Mouse (Mus musculus) layer of hippocampus, adult 8-10 months (tissue): ENCODE measurements at regions not wholly inside any gene's neighbourhood (a gene's known extent, or its start where the extent isn't known, plus 50 kb on each side); places are given as distances from the start of the nearest gene placed in this dataset.

Experiments
- DNase-seq, 2 experiments: peaks; one replicate each; pipeline ENCODE4 v3.0.0; 2022; ENCODE audit warnings: low spot score in 2 of 2

DNA sequence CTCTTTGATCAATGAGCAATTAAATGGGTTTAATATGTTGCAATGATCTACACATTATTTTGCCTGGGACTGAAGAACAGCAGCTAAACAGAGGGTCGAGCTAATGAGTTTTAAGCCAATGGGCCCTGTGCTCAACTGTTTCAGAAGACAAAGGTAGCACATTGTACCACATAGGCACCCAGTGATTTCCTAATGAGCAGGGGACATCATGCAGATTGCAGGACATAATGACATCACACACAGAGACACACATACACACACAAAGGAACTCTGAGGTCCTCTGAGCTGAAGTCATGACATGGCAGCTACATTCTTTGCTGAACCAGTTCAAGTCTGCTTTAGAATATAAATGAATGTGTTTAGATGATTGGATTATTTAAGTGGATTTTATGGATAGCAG lies 71.9 kb downstream of the Zfp330 start:
- DNase-seq: no peak

DNA sequence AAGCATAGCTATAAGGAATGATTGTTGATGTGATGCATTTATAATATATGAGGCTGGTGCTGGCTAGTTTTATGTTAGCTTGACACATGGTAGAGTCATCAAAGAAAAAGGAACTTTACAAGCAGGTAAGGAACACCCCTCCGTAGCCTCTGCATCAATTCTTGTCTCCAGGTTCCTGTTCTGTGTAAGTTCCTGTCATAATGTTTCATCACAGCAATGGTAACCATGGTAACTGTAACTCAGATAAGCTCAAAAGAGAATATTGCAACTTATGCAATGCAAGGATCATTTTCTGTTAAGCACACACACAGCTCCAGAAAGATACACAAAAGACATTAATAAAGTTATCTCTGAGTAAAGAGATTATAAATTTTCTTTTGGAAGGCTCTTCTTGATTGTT lies 73.5 kb downstream of the Zfp330 start:
- DNase-seq: no peak

DNA sequence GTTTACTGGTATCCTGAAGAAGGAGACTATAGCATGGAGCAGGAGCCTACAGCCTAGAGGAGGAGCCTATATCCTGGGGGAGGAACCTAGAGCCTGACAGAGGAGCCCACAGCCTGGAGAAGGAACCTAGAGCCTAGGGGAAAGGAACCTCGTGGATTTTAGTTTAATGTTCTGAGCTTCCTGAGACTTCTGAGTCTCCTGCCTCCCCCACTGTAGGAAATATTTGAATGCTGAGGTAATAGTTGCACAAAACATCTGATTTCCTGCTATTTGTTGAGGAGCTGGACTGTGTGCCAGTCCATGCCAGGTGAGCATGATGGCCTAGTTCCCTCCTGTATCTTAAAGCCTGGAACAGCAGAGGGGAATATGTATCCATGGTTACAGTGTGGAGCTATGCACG lies 74.7 kb downstream of the Zfp330 start:
- DNase-seq: no peak

DNA sequence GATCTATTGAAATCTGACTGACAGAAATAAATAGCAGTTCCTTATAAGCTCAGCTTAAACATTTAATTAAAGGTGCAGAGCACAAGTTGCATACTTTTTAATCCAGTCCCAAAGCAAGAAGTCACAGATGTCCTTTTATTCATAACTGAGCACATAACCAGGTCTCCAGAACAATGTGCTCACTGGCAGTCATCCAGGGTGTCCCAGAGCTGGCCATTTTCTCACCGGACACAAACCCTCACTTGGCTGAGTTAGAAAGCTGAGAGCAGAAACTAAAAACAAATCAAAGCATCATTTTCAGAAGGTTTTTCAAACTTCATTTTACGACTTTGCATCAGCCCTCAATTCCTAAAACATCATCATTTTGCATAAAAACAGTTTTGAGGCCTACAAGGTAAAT lies 75.9 kb downstream of the Zfp330 start:
- DNase-seq: no peak

DNA sequence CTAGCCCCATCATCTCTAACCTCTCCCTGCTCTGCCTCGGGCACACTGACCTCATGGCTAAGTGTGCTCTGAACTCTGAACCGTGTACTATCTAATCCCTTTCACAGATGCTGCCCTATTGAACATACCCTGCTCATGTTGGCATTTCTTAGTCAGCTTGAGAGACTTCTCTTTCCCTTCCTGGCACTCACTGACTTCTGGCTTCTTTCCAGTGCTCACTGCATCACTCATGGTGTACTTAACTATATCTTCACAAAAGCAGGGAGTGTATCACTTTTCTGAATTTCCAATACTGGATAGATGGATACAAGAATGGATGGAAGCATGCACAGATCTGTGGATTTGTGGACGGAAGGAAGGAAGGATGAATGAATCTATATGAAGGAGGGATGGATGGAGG lies 80.9 kb downstream of the Zfp330 start:
- DNase-seq: no peak

DNA sequence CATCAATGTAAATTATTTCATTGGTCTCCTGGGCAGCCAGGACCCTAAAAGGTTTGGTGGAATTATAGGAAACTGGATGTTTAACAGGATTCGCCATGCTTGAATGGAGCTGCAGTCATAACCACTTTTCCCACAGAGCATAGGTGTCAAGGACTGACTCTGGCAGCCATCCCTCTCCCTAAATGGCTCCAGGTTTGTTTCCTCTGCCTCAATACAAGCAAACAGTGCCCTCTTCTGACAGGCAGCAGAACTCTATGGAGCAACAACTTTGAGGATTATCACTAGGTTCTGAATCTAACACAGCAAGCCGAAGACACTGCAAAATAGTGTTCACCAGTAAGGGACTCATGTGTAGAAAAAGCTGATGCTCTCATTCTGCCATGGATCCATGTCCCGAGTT lies 84.6 kb downstream of the Zfp330 start:
- DNase-seq: peak in 1 of 2 experiments; percentile 25

DNA sequence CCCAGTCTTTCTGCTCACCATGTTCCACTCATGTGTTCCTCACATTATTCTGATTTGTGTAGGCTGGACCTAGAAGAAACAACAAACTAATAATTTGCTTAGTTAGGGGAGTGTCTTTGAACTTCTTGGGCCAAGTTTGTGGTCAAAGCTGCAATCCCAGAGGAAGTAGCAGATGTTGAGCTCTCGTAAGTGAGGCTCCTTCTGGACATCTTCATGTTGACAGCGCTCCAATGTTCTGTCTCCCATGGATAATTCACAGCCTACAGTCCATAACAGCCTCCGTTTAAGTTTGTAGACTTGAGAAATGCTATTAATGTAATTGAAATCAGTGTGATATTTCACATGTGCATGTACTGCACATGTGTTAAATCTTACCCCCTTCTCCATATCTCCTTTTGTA lies 88.0 kb downstream of the Zfp330 start:
- no peak for DNase-seq

DNA sequence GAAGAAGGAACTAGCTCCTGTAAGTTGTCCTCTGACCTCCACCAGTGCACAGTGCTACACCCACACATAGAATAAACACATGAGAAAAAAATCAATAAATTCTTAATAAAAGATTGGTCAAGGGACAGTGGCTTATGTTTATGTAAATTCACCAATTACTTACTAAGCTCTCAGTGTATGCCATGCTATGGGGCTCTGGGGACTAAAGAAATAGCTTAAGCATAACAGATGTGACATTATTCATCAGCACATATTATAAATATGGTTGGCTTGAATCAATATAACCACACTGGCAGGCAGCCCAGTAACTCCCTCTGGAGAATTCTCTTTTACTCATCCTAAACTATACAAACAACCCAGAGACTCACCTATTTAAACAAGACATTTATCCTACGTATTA lies 95.2 kb downstream of the Zfp330 start:
- DNase-seq: peak in 1 of 2 experiments; percentile 4

DNA sequence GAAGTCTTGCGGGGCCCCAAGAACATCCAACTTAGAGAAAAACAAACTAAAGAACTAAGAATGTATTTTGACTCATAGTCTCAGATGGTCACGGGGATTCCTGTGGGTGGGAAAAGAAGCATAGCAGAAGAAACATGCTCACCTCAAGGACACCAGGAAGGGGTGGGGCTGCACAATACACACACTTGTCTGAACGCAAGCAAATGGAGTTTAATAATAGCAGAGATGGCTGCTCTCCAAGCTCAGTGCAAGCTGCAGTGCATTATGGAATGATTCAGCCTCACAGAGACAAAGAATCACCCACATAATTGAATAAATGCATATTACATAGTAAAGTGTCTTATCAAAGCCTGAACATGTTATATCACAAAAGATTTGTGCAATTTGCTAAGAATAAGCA lies 96.2 kb downstream of the Zfp330 start:
- peak in 1 of 2 experiments; percentile 3 for DNase-seq

DNA sequence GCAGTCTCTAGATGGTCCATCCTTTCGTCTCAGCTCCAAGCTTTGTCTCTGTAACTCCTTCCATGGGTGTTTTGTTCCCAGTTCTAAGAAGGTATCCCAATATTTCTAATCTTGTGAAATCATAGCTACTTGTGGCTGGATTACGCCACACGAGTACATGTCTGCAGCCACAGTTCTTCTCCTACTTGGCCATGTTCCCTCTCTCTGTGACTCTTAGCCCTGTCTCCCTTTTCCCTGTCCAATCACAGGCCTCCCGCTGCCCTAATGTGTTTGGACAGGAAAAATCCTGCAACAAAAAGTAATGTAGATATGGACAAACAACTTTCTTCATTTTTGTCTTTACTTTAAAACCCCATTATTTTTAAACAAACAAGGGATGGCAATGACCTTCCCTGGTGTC lies 104.7 kb downstream of the Zfp330 start:
- DNase-seq: no peak

DNA sequence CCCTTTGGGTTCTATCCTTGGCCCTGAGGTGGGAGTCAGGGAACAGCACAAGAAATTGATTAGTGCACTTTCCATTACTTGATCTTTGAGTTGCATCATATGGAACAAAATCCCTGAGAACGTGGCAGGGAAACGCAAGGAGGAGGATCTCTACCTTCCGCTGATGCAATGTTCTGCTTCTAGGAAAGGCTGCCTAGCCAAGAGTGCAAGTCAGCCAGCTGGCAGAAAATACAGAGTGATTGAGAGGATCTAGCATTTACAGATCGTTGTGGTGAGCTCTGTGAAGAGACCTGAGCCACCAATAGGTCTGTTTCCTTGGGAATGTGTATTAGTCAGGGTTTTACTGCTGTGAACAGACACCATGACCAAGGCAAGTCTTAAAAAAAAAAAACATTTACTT lies 108.8 kb downstream of the Zfp330 start:
- no peak for DNase-seq

DNA sequence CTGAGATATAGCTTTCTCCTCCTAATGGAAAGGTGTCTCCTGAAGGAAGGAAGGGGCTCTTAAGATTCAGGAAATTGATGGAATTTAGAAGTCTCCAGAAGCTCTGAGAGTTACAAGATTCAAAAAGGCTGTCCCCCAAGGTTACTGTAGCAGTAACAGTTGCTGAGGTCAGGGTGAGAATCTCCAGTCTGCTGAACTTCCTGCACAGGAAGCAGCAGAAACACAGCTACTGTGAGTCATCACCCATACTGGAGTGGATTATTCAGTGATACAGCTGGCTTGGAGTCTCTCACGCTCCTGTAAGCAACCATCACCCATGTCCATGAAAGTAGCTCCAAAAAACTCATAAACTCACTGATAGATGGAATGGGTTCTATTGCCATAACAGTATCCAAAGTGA lies 133.5 kb downstream of the Zfp330 start:
- DNase-seq: no peak

DNA sequence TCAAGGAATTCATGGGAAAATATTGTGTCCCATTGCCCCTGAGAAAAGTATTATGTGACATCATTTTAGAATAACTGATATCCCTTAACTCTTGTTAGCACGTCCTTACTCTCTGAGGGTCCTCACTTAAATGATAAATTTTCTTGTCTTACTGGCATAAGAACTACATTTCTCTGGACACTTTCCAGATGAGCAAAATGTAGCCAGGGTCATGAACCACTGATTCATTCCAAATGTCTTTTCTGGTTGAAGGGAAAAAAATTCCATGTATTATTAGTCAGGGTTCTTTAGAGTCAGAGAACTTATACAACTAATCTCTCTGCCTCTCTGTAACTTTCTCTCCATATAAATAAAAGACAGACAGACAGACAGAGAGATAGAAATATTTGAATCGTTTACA lies 143.5 kb downstream of the Zfp330 start:
- DNase-seq: no peak

DNA sequence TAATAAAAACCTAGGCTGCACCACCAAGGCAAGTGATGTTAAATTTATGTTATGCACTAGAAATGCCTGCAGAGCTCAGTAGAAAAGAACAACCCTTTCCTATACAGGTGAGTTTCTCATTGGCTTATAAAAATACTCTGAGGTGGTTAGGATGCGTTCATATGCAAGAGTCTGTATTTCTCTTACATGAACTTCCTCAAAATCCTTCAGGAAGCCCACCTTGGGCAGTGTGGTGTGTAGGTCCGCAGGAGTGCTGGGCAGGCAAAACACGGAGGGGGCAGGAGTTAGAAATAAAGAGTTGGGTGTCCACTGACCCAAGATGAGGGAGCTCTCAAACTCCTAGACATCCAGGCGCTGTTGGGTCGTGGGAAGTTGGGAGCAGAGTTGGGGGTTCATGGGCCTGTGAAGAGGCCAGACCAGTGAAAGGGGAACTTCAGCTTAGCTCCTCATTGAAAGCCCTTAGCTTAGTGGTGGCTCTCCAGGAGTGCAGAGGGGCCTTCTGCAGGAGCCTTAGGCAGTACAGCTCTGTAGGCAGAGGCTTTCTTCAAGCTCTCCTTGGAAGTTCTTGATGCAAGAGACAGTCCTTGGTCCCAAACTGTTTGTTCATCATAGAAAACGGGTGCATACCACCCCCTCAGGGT lies 150.0 kb downstream of the Zfp330 start:
- DNase-seq: no peak

DNA sequence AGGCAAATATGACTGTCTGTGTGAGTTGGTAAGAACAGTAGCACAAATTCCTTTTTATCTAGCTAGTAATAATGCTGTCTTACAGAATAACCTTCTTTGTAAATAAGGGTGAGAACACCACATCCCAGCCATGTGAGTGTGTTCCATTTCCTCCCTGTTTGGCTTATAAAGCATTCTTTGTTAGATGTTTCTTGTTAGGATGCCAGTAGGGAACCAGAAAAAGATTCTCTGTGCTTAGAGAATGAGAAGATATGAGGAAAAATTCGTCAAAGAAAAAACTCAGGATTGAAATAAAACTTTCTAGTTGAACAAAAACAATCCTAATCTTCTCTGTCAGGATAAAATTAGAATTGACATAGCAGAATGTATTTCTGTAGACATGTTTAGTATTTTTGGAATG lies 155.3 kb downstream of the Zfp330 start:
- DNase-seq: no peak

DNA sequence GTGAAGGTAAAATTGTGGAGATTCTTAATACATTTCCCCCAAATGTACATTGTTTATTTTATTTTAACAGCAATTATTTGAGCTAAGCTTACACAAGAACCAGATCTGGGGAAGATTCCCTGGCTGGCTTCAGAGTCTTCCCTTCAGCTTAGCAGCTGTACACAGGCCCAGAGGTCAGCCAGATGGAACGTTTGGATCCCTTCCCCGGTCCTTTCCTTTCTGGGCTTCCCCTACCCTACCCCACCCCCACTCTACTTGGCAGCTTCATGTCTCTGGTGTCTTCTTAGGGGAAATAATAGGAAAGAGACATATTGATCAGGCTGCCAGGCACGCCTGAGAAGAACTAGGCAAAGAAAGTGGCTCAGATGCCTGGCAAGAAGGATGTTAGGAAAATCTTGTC lies 172.4 kb downstream of the Zfp330 start:
- peak in 1 of 2 experiments; percentile 3 for DNase-seq

DNA sequence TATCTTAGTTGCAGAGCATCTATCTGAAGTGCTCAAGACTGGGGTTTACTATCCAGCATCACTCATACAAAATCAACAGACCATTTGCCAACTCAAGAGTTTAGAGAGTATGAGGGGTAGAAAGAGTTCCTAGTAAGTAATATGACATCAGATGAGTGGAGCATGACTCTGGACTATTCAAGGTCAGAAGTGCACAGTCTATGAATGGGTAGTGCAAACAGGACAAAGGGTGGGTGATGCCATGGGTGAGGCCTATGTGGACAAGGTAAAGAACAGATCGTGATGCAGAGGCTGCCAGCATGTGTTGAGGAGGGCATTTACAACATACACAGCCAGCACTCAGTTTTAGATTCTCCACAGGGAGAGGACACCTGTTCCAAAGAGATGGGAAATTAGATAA lies 170.4 kb upstream of the Il15 start:
- no peak for DNase-seq

DNA sequence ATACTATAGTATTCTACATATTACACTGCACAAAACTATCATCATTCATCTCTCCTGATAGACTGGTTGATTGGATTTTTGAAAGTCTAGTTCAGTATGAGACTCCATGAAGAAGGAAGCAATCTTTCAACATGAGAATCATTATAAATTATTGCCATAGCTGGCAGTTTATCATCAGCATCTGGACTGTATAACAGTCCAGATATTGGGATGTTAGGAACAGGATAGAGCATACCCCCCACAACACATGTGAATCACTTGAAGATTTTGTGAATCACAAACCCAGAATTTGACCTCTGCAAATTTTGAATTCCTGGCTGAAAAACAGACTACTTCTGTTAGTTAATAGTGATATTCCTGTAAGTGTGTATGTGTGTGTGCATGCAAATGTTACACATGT lies 135.1 kb upstream of the Il15 start:
- no peak for DNase-seq

DNA sequence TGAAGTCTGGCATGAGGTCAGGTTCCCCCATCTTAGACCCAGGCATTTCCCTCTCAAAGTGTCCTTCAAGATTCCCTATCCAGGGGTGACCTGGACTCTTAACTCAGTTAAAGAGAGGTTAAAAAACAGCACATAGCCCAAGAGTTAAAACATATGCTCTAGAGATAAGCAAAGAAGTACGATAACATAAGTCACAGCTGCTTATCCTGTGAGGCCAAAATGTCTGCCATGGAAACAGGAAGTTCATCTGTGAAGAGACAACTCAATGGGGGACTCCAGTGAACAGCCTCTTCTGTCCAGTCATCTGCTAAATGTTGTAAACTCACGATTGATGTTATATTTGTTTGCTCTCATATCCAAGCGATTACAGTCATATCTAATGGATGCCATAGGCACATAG lies 126.1 kb upstream of the Il15 start:
- DNase-seq: no peak

DNA sequence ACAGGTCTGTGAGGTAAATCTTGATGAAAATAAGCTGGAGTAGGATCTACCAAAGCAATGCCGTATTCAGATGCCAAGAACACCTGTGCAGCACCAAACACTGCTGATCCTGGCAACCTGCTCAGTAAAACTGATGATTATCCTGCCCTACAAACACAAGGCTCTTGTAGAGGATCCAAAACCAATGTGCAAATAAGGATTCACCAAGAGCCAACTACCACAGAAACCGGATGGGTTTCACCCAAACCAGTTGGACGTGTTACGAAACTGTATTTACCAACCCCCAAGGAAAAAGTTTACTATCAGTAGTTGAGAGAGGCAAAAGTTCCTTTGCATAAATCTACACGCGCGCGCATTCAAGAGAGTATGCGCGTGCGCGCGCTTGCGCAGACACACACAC lies 120.8 kb upstream of the Il15 start:
- DNase-seq: no peak

DNA sequence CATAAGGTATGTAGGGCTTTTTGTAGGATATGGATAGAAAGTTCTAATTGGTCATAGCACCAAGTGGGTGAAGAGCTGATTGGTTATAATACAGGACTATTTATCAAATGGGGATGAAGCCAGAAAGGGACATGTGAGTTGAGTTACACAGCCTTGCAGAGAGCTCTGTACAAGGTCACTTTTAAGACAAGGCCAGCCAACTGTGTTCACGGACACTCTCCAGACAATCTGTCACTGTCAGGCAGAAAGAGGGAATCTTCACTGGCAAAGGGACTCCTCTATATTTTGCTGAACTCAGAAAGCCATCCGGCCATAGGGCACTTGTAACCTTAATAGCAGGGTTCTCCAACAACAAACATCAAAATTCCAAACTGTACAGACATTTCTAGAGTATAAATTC lies 95.5 kb upstream of the Il15 start:
- DNase-seq: no peak

DNA sequence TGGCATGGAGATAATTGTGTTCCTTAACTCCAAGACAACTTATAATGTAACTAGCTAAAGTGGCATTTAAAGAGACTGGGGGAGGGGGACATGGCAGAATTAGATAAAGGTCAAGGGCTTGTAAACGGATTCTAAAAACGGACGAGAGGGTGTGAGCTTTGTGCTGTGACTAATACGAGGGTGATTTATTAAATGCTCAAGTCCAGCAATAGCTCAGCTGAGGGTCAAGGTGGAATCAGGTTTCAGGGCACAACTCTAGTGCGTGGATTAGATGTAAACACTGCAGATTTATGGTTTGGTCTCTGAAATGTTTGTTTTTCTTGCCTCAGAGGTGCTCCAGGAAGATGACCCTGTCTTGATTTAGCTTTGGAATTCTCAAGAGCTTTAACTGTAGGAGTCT lies 74.8 kb upstream of the Il15 start:
- no peak for DNase-seq

DNA sequence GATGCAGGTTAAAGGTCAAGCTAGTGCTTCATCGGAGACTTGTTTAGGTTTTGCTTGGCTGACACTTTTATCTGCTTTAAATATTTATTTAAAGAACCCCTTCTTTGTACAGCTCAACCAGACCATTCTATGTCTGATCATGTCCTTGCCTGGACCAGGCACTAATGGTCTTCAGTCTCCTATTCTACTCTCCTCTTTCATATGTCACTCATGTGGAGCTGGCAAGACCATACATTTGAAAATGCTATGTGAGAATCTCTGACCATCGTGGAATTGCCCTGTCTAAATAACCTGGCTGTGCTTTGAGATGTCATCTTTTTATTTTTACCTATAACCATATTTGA lies 74.4 kb upstream of the Il15 start:
- no peak for DNase-seq

DNA sequence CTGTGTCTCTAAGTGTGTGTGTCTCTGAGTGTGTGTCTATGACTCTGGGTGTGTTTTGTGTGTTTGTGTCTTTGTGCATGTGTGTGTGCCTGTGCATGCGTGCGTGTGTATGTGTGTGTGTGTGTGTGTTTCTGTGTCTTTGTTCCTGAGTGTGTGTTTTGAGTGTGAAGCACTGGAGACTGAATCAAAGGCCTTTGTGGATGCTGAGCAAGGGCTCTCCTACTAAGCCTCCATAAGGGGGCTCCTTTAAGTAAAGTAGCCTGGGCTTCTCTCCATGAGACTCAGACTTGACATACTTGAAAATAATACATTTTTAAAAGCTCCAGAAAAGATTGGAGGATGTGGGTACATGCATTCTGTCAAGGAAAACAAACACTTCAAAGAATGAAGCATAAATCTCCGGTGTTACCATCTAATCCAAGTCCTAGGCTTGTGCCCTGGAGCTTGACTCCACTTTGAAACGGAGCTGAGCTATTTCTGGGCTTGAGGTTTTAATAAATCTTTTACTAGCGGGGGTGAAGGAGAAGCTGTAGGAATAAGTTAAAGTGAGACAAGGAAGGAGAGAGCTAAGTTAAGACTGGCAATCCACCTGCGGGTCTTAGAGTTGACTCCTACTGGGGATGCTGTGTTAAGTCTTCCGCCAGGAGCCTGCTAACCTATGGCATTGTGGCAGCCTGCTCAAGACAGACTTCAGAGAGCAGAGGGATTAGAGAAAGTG lies 73.8 kb upstream of the Il15 start:
- DNase-seq: no peak
